Mouse (Mus musculus) spleen, postnatal 14 days (tissue): ENCODE measurements around the gene Hmgcl.

ENCODE experiments used
- DNase-seq, 2 experiments: peaks; one replicate each; pipeline ENCODE4 v3.0.0; 2021 to 2022; ENCODE audit warnings: low spot score in 2 of 2

Gene Hmgcl

GRCm38 (mm10) chr4:135985769-135986168 is 39.5 kb downstream of the Hmgcl start:
- no peak for DNase-seq

DNA sequence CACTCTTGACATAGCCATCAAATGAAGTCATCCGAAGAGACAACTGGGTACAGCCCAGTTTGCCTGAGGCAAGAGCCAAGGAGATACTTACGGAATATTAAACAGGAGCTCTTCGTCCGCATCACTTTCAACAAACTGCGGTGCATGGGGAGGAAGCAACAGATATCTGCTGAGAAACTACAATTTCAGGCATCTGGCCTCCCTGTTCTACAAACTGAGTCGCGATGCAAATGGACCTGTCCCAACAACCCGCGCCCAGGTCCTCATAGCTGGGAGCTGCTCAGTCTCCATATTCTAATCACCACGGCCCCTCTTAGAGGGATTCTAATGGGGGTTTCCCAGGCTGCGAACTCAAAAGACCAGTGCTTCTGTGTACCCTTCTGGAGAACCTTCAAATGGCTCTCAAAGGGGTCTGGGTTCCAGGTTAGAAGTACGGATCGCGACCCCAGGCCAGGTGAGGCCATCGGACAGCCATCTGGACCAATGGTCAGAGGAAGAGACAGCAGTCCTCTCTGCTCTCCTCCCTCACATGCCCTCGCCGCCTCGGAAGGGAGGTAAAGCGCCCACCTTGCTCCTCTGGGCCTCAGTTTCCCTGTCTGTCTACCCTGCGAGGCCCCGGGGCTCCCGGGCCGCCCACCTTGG is 40.2 kb downstream of the Hmgcl start:
- no peak for DNase-seq

DNA sequence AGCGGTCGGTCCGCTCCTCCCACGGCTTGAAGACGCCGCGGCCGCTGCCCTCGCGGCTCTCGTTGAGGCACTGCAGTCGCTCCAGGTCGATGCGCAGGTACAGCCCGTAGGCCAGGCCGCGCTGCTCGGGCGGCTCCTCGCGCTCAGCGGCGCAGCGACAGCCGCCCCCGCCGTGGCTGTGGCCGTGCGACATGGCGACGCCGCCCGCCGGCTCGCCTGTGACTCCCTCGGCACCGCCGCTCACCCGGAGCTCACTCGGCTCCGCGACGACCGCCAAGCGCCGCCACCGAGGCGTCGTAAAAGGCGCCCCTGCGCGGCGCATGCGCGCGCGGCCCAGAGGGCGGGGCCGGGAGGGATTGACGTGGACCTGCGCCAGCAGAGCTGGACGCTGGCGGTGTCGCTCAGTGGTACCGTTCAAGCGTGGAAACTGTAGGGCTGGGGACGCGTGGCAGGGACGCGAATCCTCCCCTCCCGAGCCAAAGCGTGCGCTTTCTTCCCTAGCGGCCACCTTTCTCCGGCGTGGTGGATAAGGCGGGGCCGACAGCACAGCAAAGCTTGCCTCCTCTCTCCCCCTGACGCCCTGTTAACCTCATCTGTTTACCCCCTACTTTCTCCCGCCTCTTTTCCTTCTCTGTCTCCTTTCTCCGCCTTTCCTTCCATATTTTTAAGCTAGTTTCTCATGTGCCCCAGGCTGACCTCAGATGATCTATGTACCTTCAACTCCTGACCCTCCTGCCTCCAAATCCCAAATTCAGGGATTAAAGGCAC is 40.9 kb downstream of the Hmgcl start, which contains the start of gene Pithd1:
TSS of gene Pithd1 (minus strand) at position 322 of the 768 bp plus-strand sequence.
- peak; percentile 89 to 91 for DNase-seq

- no peak for DNase-seq
These were observed 41.5 kb downstream of the Hmgcl start for GRCm38 (mm10) chr4:135987714-135988113.

DNA sequence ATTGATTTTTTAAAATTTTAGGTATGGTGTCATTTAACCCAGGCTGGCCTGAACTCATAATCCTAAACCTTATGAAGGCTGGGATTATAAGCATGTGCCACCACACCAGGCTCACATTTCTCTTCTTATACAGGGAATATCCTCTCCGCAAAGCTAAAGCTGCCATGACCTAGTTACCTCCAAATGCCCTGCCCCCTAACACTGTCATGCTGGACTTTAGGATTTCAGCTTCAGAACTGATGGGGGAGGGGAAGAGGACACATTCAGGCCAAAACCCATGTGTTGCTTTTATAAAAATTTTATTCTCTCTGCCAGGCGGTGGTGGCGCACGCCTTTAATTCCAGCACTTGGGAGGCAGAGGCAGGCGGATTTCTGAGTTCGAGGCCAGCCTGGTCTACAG is 47.7 kb downstream of the Hmgcl start:
- no peak for DNase-seq

DNA sequence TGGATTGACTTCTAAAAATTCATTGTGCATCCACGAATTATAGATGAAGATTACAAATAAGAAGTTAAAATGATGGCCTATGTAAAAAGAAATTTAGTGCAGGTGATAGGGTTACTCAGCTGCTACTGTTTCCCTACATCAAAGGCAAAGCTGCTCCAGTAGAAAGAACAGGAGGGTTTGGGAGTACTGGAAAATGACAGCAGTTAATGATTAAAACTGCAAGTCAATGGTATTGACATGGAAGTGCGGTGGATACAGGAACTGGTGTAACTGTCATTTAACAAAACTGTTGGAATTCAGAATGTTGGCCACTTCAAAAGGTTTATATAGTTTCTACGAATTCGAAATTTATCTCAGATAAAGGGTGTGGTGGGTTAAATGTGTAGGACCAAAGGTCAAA is 48.9 kb downstream of the Hmgcl start:
- DNase-seq = no peak

DNA sequence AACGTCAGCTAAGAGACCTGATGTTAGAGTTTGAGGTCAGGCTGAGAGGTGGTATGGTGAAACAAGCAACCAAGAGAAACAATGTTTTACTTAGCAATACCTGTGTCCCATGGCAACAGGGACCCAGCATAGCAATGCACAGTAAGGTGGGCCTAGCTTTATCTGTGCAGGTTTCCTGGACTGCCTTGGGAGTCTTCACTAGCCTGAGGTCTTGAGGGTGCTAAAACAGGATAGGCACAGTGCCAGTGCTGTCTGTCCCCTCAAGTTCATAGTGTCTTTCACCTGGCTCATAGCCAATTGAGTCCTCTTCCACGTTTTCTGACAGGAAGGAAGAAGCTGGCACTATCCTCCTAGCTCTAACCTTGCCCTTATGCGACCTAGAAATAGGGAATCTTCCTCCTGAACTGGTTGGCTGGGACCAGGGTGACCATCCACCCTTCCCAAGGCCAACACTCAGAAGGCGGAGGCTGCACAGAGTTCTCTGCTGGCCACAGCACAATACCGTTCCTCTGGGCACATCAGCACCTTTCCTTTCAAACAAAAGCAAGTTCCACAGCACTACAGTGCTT is 57.9 kb downstream of the Hmgcl start:
- no peak for DNase-seq

DNA sequence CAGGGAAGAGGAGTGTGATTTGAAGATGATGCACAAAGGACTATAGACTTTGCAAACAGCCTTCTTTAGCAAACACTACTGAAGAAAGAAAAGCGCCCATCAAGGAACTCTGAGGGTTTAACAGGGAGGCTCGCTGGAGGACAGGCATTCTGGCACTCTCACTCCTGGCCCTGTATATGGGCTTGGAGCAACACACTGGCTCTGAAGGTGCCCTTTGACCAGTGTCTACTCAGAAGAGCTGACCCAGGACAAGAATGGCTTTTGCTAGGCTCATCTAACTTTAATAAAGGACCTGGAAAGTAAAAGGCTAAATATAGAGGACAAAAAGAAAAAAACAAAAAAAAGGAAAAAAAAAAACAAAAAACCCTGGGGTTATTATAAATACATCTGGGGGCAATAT is 58.7 kb downstream of the Hmgcl start:
- DNase-seq = no peak

- DNase-seq = no peak
These were observed 60.6 kb downstream of the Hmgcl start for GRCm38 (mm10) chr4:136006821-136007220.

GRCm38 (mm10) chr4:136008782-136009447 is 62.7 kb downstream of the Hmgcl start:
- DNase-seq = no peak

DNA sequence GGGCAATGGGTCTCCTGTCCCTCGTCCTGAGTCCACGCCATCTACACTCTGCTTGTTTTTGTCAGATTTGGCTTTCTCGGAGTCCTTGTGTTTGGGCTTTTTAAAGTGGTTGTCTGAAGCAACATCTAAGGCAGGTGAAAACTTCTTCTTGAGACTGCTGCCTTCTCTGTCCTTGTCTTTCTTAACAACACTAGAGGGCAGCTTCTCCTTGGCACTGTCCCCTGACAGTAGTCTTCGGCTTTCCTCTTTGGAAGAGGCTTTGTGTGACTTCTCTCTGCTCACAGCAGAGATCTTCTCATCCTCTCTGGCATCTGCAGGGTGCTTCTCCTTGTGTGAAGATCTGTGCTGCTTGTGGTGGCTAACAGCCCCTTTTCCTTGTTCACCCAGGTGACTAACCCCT is 64.3 kb downstream of the Hmgcl start:
- DNase-seq = no peak
